Mouse (Mus musculus) lung, postnatal 0 days (tissue): Measurements from ENCODE around the gene Lrrc39. TPM values are rescaled to one million over a fixed set of nuclear protein-coding genes. Genes with fewer than 3 reads are reported as not detected.

ENCODE experiments used
- ATAC-seq: fragments of 200-750 bp; cut with Nextera tagmentation; 2 replicates; pipeline ENCODE4 v1.8.0; 2017; ENCODE audit warnings: moderate library complexity
- DNase-seq: peaks from one replicate; pipeline ENCODE4 v3.0.0-alpha.2; 2016; ENCODE audit warnings: low spot score
- H3K27ac ChIP-seq: fragments of 300-500 bp; sonication (generic); 2 replicates; pipeline ENCODE4 v1.5.1; 2014; ENCODE audit warnings: antibody characterized with exemption, mild to moderate bottlenecking, low read length, mixed read lengths
- H3K27me3 ChIP-seq: fragments of 300-500 bp; sonication (generic); replicated peaks from 2 replicates; pipeline ENCODE4 v1.6.1; 2014; ENCODE audit warnings: low read length, mixed read lengths; ENCODE audit not compliant: insufficient read depth
- H3K36me3 ChIP-seq: fragments of 300-500 bp; sonication (generic); 2 replicates; pipeline ENCODE4 v1.6.1; 2014; ENCODE audit warnings: low read length, mixed read lengths; ENCODE audit not compliant: insufficient read depth
- H3K4me1 ChIP-seq: fragments of 300-500 bp; sonication (generic); 2 replicates; pipeline ENCODE4 v1.6.1; 2014; ENCODE audit warnings: antibody characterized with exemption, low read depth, low read length, mixed read lengths; ENCODE audit not compliant: insufficient read depth
- H3K4me2 ChIP-seq: fragments of 300-500 bp; sonication (generic); replicated peaks from 2 replicates; pipeline ENCODE4 v1.6.1; 2014; ENCODE audit warnings: low read depth, mild to moderate bottlenecking, low read length, moderate library complexity, mixed read lengths
- H3K4me3 ChIP-seq: fragments of 300-500 bp; sonication (generic); 2 replicates; pipeline ENCODE4 v1.5.1; 2014; ENCODE audit warnings: low read depth, low read length
- H3K9ac ChIP-seq: fragments of 300-500 bp; sonication (generic); replicated peaks from 2 replicates; pipeline ENCODE4 v1.6.1; 2014; ENCODE audit warnings: low read depth, mild to moderate bottlenecking
- H3K9me3 ChIP-seq: fragments of 300-500 bp; sonication (generic); 2 replicates; pipeline ENCODE4 v1.6.1; 2016; ENCODE audit warnings: low read length, mixed read lengths
- CTCF ChIP-seq: IDR thresholded peaks from 2 replicates; pipeline ENCODE4 v1.5.1; 2016; ENCODE audit warnings: antibody characterized with exemption, mild to moderate bottlenecking
- EP300 ChIP-seq: IDR thresholded peaks from 2 replicates; pipeline ENCODE4 v1.6.1; 2016; ENCODE audit warnings: antibody characterized with exemption, mild to moderate bottlenecking, control low read depth
- WGBS: fragments of 180-500 bp; shearing (Covaris S2); extraction: QIAGEN DNeasy Blood & Tissue Kit; methylation state at CpG from one replicate; pipeline ENCODE4 v1.1.7; 2014; 5-methylcytosine and 5-hydroxymethylcytosine counted together
- polyA plus RNA-seq: library from polyadenylated mRNA; unstranded; fragments of >200 nt; fragmentation: Nextera tagmentation; extraction: Ambion mirVana; gene quantifications from 2 replicates; pipeline ENCODE4 v1.2.1, GENCODE M21; 2015

Gene Lrrc39
- polyA plus RNA-seq: 0.42 and 0.61 TPM in 2 replicates

GRCm38 (mm10) chr3:116562408-116563094, at the start of gene Lrrc39:
Gene Lrrc39 (plus strand): TSS chr3:116562973.
- Histone ChIP-seq H3K9me3 (no peaks in the 10 kb centered on the region), H3K4me3 (no peak within 1 kb of the TSS), H3K4me2 (no peak within 1 kb of the TSS), H3K36me3 (no peaks in the 10 kb centered on the region), H3K27me3 (no peaks in the 10 kb centered on the region), H3K9ac (no peak within 1 kb of the TSS), H3K4me1 (no peaks in the 10 kb centered on the region), H3K27ac (no peak within 1 kb of the TSS)
- 35% methylated on average over 7 of the region's 7 CpGs for WGBS
- TF ChIP-seq CTCF (no peak), EP300 (no peak)
- ATAC-seq (0 out of 2 replicates have a peak, but pooled peaks have one; percentile 17), DNase-seq (peak; percentile 6)

GRCm38 (mm10) chr3:116520141-116520761, 42.5 kb upstream of the Lrrc39 start:
- Histone ChIP-seq H3K4me1 (no peaks in the 10 kb centered on the region), H3K9me3 (no peaks in the 10 kb centered on the region), H3K4me2 (no peak overlapping the region), H3K27ac (no peak overlapping the region), H3K27me3 (no peaks in the 10 kb centered on the region), H3K4me3 (no peak overlapping the region), H3K36me3 (no peaks in the 10 kb centered on the region), H3K9ac (no peak overlapping the region)
- DNase-seq (no peak), ATAC-seq (no peak)
- WGBS: 69% methylated on average over 12 of the region's 12 CpGs
- TF ChIP-seq CTCF (no peak), EP300 (no peak)

GRCm38 (mm10) chr3:116529741-116530140, 33.0 kb upstream of the Lrrc39 start:
- H3K4me1 ChIP-seq: no peaks in the 10 kb centered on the region
- ATAC-seq (no peak), DNase-seq (no peak)
- H3K27me3 ChIP-seq: no peaks in the 10 kb centered on the region
- H3K36me3 ChIP-seq: no peaks in the 10 kb centered on the region
- TF ChIP-seq CTCF (no peak), EP300 (no peak)
- WGBS: 74% methylated on average over 2 of the region's 5 CpGs
- no peak overlapping the region for H3K27ac ChIP-seq
- no peak overlapping the region for H3K9ac ChIP-seq
- H3K4me2 ChIP-seq: no peak overlapping the region
- no peak overlapping the region for H3K4me3 ChIP-seq
- H3K9me3 ChIP-seq: no peaks in the 10 kb centered on the region

GRCm38 (mm10) chr3:116530826-116531225, 31.9 kb upstream of the Lrrc39 start:
- H3K4me3 ChIP-seq: no peak overlapping the region
- DNase-seq: peak; percentile 17
- no peaks in the 10 kb centered on the region for H3K27me3 ChIP-seq
- no peak for ATAC-seq
- H3K27ac ChIP-seq: no peak overlapping the region
- H3K4me2 ChIP-seq: no peak overlapping the region
- 43% methylated on average over 4 of the region's 4 CpGs for WGBS
- no peak overlapping the region for H3K9ac ChIP-seq
- no peaks in the 10 kb centered on the region for H3K36me3 ChIP-seq
- TF ChIP-seq EP300 (no peak), CTCF (no peak)
- H3K4me1 ChIP-seq: no peaks in the 10 kb centered on the region
- H3K9me3 ChIP-seq: no peaks in the 10 kb centered on the region

GRCm38 (mm10) chr3:116536428-116537199, 26.2 kb upstream of the Lrrc39 start:
- H3K4me3 ChIP-seq: no peak overlapping the region
- no peak for ATAC-seq

GRCm38 (mm10) chr3:116537200-116537573, 25.6 kb upstream of the Lrrc39 start:
- no peak overlapping the region for H3K4me3 ChIP-seq
- TF ChIP-seq CTCF (no peak), EP300 (no peak)
- 67% methylated on average over 6 of the region's 6 CpGs for WGBS
- H3K27ac ChIP-seq: no peak overlapping the region
- no peak overlapping the region for H3K9ac ChIP-seq
- DNase-seq: no peak
- no peak overlapping the region for H3K4me2 ChIP-seq
- ATAC-seq: no peak
- no peaks in the 10 kb centered on the region for H3K27me3 ChIP-seq
- no peaks in the 10 kb centered on the region for H3K9me3 ChIP-seq
- peaks cover 10% of the 10 kb centered on the region; the same call in 1 of the 2 replicates for H3K36me3 ChIP-seq
- H3K4me1 ChIP-seq: no peaks in the 10 kb centered on the region

More at GRCm38 (mm10) chr3:116536428-116537199, 26.2 kb upstream of the Lrrc39 start:
- Histone ChIP-seq H3K27me3 (no peaks in the 10 kb centered on the region), H3K4me2 (no peak overlapping the region), H3K9ac (no peak overlapping the region), H3K27ac (no peak overlapping the region), H3K4me1 (no peaks in the 10 kb centered on the region), H3K36me3 (peaks cover 10% of the 10 kb centered on the region; the same call in 1 of the 2 replicates), H3K9me3 (no peaks in the 10 kb centered on the region)
- WGBS: 51% methylated on average over 16 of the region's 16 CpGs
- DNase-seq: no peak
- TF ChIP-seq CTCF (no peak), EP300 (no peak)
